Mouse (Mus musculus) Patski (cell line): ENCODE results near the gene Mtmr4. TPM values are rescaled to one million over a fixed set of nuclear protein-coding genes. Genes with fewer than 3 reads are reported as not detected.

Experiments
- ATAC-seq: fragments of 100-300 bp; one replicate; pipeline ENCODE4 v1.8.0; 2021
- CTCF ChIA-PET: fragments of 350-600 bp; sonication (Branson Sonifier 250); formaldehyde crosslinking; loops from one replicate; lab custom pipeline; 2022; ENCODE audit warnings: inconsistent platforms; lab: Charles Lee
- POLR2A ChIA-PET: fragments of 350-600 bp; sonication (Branson Sonifier 250); formaldehyde crosslinking; loops from one replicate; lab custom pipeline; 2022; ENCODE audit warnings: antibody characterized with exemption, inconsistent platforms; lab: Charles Lee
- DNase-seq: peaks from one replicate; pipeline ENCODE4 v3.0.0-alpha.2; 2011; ENCODE audit warnings: low read depth, low spot score
- H3K27me3 ChIP-seq: fragments of 371-371 bp; one replicate; pipeline ENCODE4 v1.5.1; 2021
- CTCF ChIP-seq: fragments of 100-300 bp; IDR thresholded peaks from one replicate; pipeline ENCODE4 v1.5.1; 2021
- in situ Hi-C: fragments of 300-500 bp; cut with MboI; formaldehyde crosslinking; loops from 3 replicates; pipeline ENCODE4 v1.11.1; 2018; ENCODE audit warnings: low pct_unique_long_range_greater_than_20kb, mixed read lengths
- polyA plus RNA-seq: library from polyadenylated mRNA; unstranded; gene quantifications from one replicate; pipeline ENCODE4 v1.2.3, GENCODE M21; 2021

The Mtmr4 gene
- polyA plus RNA-seq, 1 experiment from 2014 or later, result 53.2 TPM

DNA sequence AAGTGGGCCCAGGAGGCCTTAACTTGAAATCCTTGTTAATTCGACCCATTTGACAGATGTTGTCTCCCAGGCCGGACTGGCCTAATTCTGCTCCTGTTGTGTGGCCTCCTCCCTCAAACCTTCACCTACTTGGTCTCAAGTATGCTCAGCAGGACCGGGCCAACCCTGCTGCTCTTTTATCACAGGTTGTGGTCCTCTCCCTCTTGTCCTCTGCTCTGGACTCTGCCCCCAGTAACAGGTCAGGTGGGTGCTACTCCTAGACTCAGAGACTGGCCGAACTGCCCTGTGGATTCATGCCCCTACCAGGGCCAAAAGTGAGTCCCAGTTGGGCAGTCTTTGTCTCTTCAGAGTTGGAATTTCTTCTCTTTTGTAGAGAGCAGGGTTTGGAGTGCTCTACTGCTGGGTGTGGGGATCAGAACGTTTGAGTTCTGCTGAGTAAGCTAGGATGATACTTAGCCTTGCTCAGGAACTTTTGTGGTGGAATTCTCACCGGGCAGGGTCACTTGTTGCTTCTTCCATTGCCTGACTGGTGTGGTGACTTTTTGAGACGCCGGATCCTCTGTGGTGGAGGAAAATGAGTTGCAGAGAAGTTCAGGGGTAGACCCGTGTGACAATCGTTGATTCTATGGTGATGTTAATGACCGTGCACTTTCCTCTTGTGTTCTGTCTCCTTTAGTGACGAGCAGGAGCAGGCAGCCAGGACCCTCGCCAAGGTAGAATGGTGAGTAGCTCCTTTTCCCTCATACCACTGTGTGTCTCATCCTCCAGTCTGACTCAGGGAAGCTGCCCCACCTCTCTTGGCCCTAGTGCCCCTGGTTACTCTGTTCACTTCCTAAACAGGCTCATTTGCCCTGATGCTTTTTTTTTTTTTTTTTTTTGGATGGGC, 994 bp downstream of the Mtmr4 start:
- in situ Hi-C loops, result no loop called here
- no peak for DNase-seq
- ChIA-PET POLR2A (interaction anchor here (0.7 to 2.7 kb wide), 4 partner anchors 14 to 258 kb away, joined by 3 to 17 read pairs (median 5); no protein-coding TSS in a partner anchor), CTCF (interaction anchor here (0.6 to 1.4 kb wide), 2 partner anchors 19 to 31 kb away, joined by 3 read pairs; no protein-coding TSS in a partner anchor)
- no peak for TF ChIP-seq CTCF
- ATAC-seq, result no peak
- H3K27me3 ChIP-seq, result no peaks in the 10 kb centered on the region

DNA sequence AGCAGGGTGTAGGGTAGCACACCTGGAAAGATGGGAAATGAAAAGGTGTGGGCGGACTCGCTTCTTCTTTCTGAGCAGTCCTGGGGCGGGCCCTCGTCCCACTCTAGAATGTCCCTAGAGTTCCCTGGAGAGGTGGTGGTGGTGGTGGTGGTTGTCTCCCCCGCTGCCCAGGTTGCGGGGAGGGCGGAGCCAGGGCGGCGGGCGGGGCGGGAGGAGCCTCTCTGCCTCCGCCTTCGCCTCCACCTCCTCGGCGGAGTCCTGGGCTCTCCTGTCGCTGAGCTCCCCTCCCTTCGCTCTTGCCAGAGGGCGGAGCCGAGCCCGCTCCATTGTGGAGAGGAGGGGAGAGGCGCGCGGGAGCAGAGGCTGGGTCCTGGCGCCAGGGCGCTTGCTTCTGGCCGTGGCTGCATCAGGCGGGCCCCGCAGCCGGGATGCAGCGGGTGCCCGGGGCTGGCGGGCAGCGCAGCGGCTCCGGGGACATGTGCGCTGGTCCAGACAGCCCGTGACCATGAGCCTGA, 3.4 kb downstream of the Mtmr4 start:
- CTCF ChIA-PET, result interaction anchor here (0.7 kb wide), 1 partner anchor 10 kb away, joined by 3 read pairs; no protein-coding TSS in a partner anchor
- TF ChIP-seq CTCF, result no peak
- in situ Hi-C loops, result no loop called here
- POLR2A ChIA-PET, result interaction anchor here (1.0 to 2.7 kb wide), 5 partner anchors 9 to 18 kb away, joined by 3 to 17 read pairs (median 4); no protein-coding TSS in a partner anchor
- DNase-seq, result no peak
- peak; percentile 45 for ATAC-seq
- no peaks in the 10 kb centered on the region for H3K27me3 ChIP-seq

DNA sequence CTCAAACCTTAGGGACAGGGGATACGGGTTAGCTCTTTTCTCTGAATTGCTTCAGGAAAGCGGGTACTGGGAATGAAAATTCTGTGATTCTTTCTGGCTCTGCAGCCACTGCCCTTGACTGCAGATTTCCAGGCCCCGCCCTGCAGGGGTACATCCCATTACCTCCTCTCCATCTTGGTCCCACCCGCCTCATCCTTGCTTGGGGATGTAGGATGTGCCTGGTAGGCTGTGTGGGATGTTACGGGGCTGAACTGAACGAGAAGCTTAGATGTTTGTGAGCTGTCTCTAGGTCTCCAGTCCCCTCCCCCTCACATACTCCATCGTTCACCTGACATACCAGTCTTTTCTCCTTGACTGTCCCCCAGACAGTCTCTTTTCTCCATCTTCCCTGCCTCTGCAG, 4.0 kb downstream of the Mtmr4 start:
- ATAC-seq (no peak), DNase-seq (no peak)
- in situ Hi-C loops, result no loop called here
- no peaks in the 10 kb centered on the region for H3K27me3 ChIP-seq
- ChIA-PET CTCF (interaction anchor here (0.7 kb wide), 1 partner anchor 9 kb away, joined by 3 read pairs; no protein-coding TSS in a partner anchor), POLR2A (interaction anchor here (1.0 to 1.6 kb wide), 4 partner anchors 8 to 19 kb away, joined by 3 to 7 read pairs (median 4); no protein-coding TSS in a partner anchor)
- TF ChIP-seq CTCF, result no peak

DNA sequence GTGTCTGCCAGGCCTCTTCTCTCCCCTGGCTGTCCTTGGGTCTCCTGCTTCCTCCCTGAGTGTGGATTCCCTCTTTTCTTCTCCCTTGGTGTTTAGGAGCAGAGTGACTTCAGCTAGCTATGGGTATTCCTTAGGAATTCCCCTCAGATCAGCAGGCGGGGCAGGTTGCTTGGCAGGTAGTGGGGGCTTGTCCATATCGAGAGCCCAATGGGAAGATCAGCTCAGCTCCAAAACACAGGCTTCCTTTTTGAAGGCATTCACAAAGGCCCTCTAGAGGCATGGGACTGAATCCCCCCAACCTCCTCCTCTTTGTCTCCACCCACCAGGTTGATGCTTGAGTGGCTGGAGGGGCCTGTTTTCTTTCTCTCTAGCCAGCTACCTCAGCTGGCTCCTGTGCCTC, 4.5 kb downstream of the Mtmr4 start:
- in situ Hi-C loops, result no loop called here
- ChIA-PET CTCF (no interaction called here), POLR2A (interaction anchor here (1.0 to 1.6 kb wide), 2 partner anchors 17 to 19 kb away, joined by 3 to 7 read pairs; no protein-coding TSS in a partner anchor)
- TF ChIP-seq CTCF, result no peak
- ATAC-seq (no peak), DNase-seq (no peak)
- no peaks in the 10 kb centered on the region for H3K27me3 ChIP-seq

DNA sequence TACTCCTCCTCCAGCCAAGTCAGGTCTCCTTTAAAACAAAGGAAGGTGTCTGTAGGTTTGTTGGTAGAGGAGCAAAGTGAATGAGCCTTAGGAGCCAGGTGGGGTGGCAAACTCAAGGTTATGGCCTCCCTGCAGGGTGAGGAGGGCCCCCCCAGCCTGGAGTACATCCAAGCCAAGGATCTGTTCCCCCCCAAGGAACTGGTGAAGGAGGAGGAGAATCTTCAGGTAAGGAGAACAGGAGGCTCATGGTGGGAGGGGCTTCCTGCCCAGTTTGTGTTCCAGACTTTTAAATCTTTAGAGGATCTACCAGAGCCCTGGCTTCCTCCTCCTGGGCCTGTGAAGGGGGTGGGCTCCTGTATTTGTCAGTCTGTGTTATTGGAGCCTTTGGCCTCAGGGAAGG, 5.1 kb downstream of the Mtmr4 start:
- TF ChIP-seq CTCF, result no peak
- DNase-seq (no peak), ATAC-seq (no peak)
- ChIA-PET CTCF (no interaction called here), POLR2A (no interaction called here)
- no peaks in the 10 kb centered on the region for H3K27me3 ChIP-seq
- in situ Hi-C loops, result no loop called here

DNA sequence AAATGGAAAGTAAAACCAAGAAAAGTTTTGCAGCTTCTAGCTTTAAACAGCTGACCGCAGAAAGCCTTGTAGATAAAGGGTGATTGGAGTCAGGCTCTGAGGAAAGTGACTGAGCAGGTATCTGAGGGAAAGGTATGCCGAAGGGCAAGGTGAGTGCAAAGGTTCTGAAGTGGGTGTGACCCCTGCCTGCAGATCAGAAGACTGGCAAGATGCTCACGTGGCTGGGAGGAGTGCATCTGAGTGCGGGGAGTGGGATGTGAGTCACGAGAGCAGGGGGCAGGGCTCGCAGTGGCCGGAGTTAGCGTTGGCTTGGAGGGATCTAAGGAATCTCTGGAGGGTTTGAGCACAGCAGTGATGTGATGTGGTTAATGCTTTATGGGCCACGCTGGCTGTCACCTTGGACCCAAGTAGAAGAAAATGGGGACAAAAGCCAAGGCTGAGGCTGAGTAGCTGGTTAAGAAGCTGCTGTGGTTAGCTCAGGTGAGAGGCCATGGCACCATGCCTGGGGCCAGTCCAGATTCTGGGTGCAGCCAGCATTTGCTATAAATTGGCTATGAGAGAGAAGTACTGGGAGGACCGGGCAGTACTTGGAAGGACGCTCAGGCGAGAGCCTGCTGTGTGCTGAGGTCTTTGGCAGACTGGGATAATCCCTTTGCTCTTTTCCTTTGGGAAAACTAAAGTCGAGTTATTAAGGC, 7.6 kb downstream of the Mtmr4 start:
- no peak for ATAC-seq
- in situ Hi-C loops, result no loop called here
- no peak for DNase-seq
- ChIA-PET CTCF (no interaction called here), POLR2A (no interaction called here)
- H3K27me3 ChIP-seq, result no peaks in the 10 kb centered on the region
- TF ChIP-seq CTCF, result no peak

DNA sequence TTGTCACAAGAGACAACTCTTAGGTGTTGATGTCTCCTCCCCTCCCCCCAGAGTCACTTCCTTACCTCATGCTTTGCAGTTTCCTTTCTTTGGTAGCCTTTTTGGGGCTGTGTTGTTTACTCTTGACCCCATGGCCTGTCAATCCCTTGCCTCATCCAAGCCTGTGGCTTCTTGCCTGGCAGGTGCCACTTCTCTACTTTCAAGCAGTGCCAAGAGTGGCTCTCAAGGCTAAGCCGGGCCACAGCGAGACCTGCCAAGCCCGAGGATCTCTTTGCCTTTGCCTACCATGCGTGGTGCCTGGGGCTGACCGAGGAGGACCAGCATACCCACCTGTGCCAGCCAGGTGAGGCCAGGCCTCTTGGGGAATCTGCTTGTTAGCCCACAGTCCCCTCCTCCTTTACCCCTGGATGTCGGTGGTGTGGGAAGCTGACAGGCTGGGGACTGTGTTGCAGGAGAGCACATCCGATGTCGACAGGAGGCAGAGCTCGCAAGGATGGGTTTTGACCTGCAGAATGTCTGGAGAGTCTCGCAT, 8.4 kb downstream of the Mtmr4 start:
- TF ChIP-seq CTCF, result no peak
- ChIA-PET POLR2A (no interaction called here), CTCF (interaction anchor here (1.0 kb wide), 1 partner anchor 16 kb away, joined by 3 read pairs; no protein-coding TSS in a partner anchor)
- no peak for ATAC-seq
- DNase-seq, result no peak
- H3K27me3 ChIP-seq, result no peaks in the 10 kb centered on the region
- in situ Hi-C loops, result no loop called here

DNA sequence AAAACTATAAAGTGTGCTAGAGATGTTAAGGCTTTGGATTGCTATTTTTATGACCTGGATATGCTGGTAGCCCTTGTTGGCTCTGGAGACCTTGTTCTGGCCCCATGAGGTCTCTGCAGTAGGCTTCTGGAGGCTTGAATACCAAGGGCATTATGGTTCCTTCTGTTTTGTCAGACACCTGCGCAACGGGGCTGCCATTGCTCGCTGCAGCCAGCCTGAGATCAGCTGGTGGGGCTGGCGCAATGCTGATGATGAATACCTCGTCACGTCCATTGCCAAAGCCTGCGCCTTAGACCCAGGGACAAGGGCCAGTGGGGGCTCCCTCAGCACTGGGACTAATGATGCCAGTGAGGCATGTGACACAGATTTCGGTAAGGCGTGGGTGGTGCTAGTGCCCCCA, 10.3 kb downstream of the Mtmr4 start:
- POLR2A ChIA-PET, result interaction anchor here (0.7 to 0.9 kb wide), 2 partner anchors 20 to 36 kb away, joined by 3 read pairs; no protein-coding TSS in a partner anchor
- in situ Hi-C loops, result no loop called here
- DNase-seq (no peak), ATAC-seq (no peak)
- no peaks in the 10 kb centered on the region for H3K27me3 ChIP-seq
- no peak for TF ChIP-seq CTCF
- CTCF ChIA-PET, result interaction anchor here (1.3 kb wide), 1 partner anchor 14 kb away, joined by 3 read pairs; no protein-coding TSS in a partner anchor

DNA sequence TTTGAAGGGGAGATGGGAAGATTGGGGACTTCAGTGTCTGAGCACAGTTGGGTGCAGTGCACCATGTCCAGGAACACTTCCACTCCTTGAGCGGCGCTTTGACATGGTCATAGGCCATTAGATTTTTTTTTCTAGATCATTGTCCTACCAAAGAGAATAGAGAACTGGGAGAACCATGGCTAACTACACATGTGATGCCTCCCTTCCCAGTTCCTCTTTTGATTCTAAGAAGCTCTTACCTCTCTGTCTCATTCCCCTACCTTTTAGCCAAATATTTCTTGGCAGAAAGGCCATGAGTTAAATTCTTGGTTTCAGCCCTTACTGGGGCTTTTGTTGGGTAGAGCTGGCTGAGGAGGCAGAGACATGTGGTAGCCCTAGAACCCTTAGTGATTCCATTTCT, 11.6 kb downstream of the Mtmr4 start:
- TF ChIP-seq CTCF, result no peak
- ATAC-seq (no peak), DNase-seq (no peak)
- in situ Hi-C loops, result no loop called here
- POLR2A ChIA-PET, result interaction anchor here (1.4 kb wide), 1 partner anchor 8 kb away, joined by 4 read pairs; no protein-coding TSS in a partner anchor
- CTCF ChIA-PET, result no interaction called here
- no peaks in the 10 kb centered on the region for H3K27me3 ChIP-seq

DNA sequence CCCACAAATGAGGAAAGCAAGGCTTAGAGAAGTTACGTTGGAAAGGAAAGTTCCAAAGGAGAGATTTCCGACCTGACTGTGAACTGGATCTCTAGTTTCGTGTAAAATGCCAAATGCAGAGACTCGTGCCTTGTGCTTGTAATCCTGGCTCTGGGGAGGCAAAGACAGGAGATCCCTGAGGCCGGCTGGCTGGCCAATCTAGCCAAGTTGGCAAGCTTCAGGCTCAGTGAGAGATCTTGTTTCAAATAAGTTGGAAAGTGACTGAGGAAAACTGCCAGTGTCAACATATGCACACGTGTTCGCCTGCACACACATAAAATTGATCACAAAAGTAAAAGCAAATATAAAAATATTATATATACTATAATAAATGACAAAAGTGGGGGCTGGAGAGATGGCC, 17.3 kb downstream of the Mtmr4 start:
- ATAC-seq (no peak), DNase-seq (no peak)
- POLR2A ChIA-PET, result no interaction called here
- TF ChIP-seq CTCF, result no peak
- in situ Hi-C loops, result no loop called here
- CTCF ChIA-PET, result no interaction called here
- H3K27me3 ChIP-seq, result no peaks in the 10 kb centered on the region
